Mouse (Mus musculus) embryonic facial prominence, embryonic 13.5 days (tissue): Measurements from ENCODE around the gene Filip1l. TPM values are rescaled to one million over a fixed set of nuclear protein-coding genes. Genes with fewer than 3 reads are reported as not detected.

Source experiments
- ATAC-seq: fragments of 200-750 bp; cut with Nextera tagmentation; 2 replicates; pipeline ENCODE4 v1.8.0; 2017; ENCODE audit warnings: low read depth; ENCODE audit not compliant: insufficient number of reproducible peaks, insufficient read depth, low FRiP score, low TSS enrichment
- H3K27ac ChIP-seq: fragments of 300-500 bp; sonication (generic); 2 replicates; pipeline ENCODE4 v1.5.1; 2015; ENCODE audit warnings: moderate library complexity, mild to moderate bottlenecking, inconsistent platforms
- H3K27me3 ChIP-seq: fragments of 300-500 bp; sonication (generic); 2 replicates; pipeline ENCODE4 v1.6.1; 2015; ENCODE audit warnings: mild to moderate bottlenecking, inconsistent platforms
- H3K36me3 ChIP-seq: fragments of 300-500 bp; sonication (generic); 2 replicates; pipeline ENCODE4 v1.6.1; 2015; ENCODE audit warnings: mild to moderate bottlenecking, inconsistent platforms
- H3K4me1 ChIP-seq: fragments of 300-500 bp; sonication (generic); 2 replicates; pipeline ENCODE4 v1.6.1; 2015; ENCODE audit warnings: inconsistent platforms
- H3K4me2 ChIP-seq: fragments of 300-500 bp; sonication (generic); 2 replicates; pipeline ENCODE4 v1.6.1; 2015; ENCODE audit warnings: moderate library complexity, mild to moderate bottlenecking, inconsistent platforms
- H3K4me3 ChIP-seq: fragments of 300-500 bp; sonication (generic); 2 replicates; pipeline ENCODE4 v1.5.1; 2015; ENCODE audit warnings: mild to moderate bottlenecking, inconsistent platforms
- H3K9ac ChIP-seq: fragments of 300-500 bp; sonication (generic); 2 replicates; pipeline ENCODE4 v1.6.1; 2015; ENCODE audit warnings: mild to moderate bottlenecking, inconsistent platforms
- H3K9me3 ChIP-seq: fragments of 300-500 bp; sonication (generic); 2 replicates; pipeline ENCODE4 v1.6.1; 2016; ENCODE audit warnings: inconsistent platforms
- WGBS: fragments of 180-500 bp; shearing (Covaris S2); methylation state at CpG from one replicate; pipeline ENCODE4 v1.1.7; 2015; ENCODE audit warnings: mixed read lengths; 5-methylcytosine and 5-hydroxymethylcytosine counted together
- polyA plus RNA-seq: library from polyadenylated mRNA; unstranded; fragments of >200 nt; fragmentation: Nextera tagmentation; extraction: Ambion mirVana; gene quantifications from 2 replicates; pipeline ENCODE4 v1.2.1, GENCODE M21; 2015

The Filip1l gene
- polyA plus RNA-seq, 1 experiment from 2014 or later = 24.0 TPM

GRCm38 (mm10) chr16:57560185-57560584 is 207.3 kb downstream of the Filip1l start:
- H3K4me1 ChIP-seq = peaks cover 7% of the 10 kb centered on the region
- H3K9ac ChIP-seq = no peak overlapping the region
- H3K9me3 ChIP-seq = no peaks in the 10 kb centered on the region
- H3K4me2 ChIP-seq = no peak overlapping the region
- H3K27ac ChIP-seq = no peak overlapping the region
- no peaks in the 10 kb centered on the region for H3K36me3 ChIP-seq
- no peak for ATAC-seq
- 92% methylated on average over 1 of the region's 1 CpGs for WGBS
- no peak overlapping the region for H3K4me3 ChIP-seq
- H3K27me3 ChIP-seq = no peaks in the 10 kb centered on the region

GRCm38 (mm10) chr16:57563453-57563852 is 210.6 kb downstream of the Filip1l start:
- Histone ChIP-seq H3K27me3 (no peaks in the 10 kb centered on the region), H3K36me3 (peaks cover 5% of the 10 kb centered on the region; the same call in 1 of the 2 replicates), H3K27ac (no peak overlapping the region), H3K4me3 (no peak overlapping the region), H3K4me2 (no peak overlapping the region), H3K4me1 (no peaks in the 10 kb centered on the region), H3K9me3 (no peaks in the 10 kb centered on the region), H3K9ac (no peak overlapping the region)
- ATAC-seq = no peak
- WGBS = 59% methylated on average over 3 of the region's 3 CpGs

GRCm38 (mm10) chr16:57564807-57565206 is 211.9 kb downstream of the Filip1l start:
- no peak for ATAC-seq
- peaks cover 8% of the 10 kb centered on the region for H3K36me3 ChIP-seq
- no peak overlapping the region for H3K9ac ChIP-seq
- H3K4me1 ChIP-seq = no peaks in the 10 kb centered on the region
- no peak overlapping the region for H3K4me3 ChIP-seq
- H3K27me3 ChIP-seq = no peaks in the 10 kb centered on the region
- H3K9me3 ChIP-seq = no peaks in the 10 kb centered on the region
- H3K4me2 ChIP-seq = no peak overlapping the region
- H3K27ac ChIP-seq = no peak overlapping the region
- 64% methylated on average over 1 of the region's 1 CpGs for WGBS

- no peaks in the 10 kb centered on the region for H3K27me3 ChIP-seq
- H3K4me2 ChIP-seq = no peak overlapping the region
- H3K4me1 ChIP-seq = no peaks in the 10 kb centered on the region
- H3K9ac ChIP-seq = no peak overlapping the region
- no peak overlapping the region for H3K4me3 ChIP-seq
- 82% methylated on average over 3 of the region's 3 CpGs for WGBS
- peaks cover 22% of the 10 kb centered on the region for H3K36me3 ChIP-seq
- H3K9me3 ChIP-seq = no peaks in the 10 kb centered on the region
- no peak for ATAC-seq
- H3K27ac ChIP-seq = no peak overlapping the region
Measured at GRCm38 (mm10) chr16:57566215-57566614, 213.3 kb downstream of the Filip1l start.

GRCm38 (mm10) chr16:57568648-57569404 is 215.9 kb downstream of the Filip1l start:
- 92% methylated on average over 7 of the region's 7 CpGs for WGBS
- Histone ChIP-seq H3K27ac (no peak overlapping the region), H3K27me3 (no peaks in the 10 kb centered on the region), H3K4me1 (peaks cover 11% of the 10 kb centered on the region; the same call in 1 of the 2 replicates), H3K4me3 (no peak overlapping the region), H3K9ac (no peak overlapping the region), H3K9me3 (no peaks in the 10 kb centered on the region), H3K4me2 (no peak overlapping the region), H3K36me3 (peaks cover 35% of the 10 kb centered on the region)
- no peak for ATAC-seq

GRCm38 (mm10) chr16:57570789-57571311 is 218.0 kb downstream of the Filip1l start:
- Histone ChIP-seq H3K36me3 (peaks cover 37% of the 10 kb centered on the region), H3K4me1 (peaks cover 11% of the 10 kb centered on the region; the same call in 1 of the 2 replicates), H3K4me3 (no peak overlapping the region), H3K27me3 (no peaks in the 10 kb centered on the region), H3K9me3 (no peaks in the 10 kb centered on the region), H3K27ac (no peak overlapping the region), H3K9ac (no peak overlapping the region), H3K4me2 (no peak overlapping the region)
- no peak for ATAC-seq
- 85% methylated on average over 5 of the region's 5 CpGs for WGBS

- H3K9ac ChIP-seq = no peak overlapping the region
- 85% methylated on average over 1 of the region's 1 CpGs for WGBS
- no peaks in the 10 kb centered on the region for H3K9me3 ChIP-seq
- no peaks in the 10 kb centered on the region for H3K27me3 ChIP-seq
- H3K27ac ChIP-seq = no peak overlapping the region
- H3K4me2 ChIP-seq = no peak overlapping the region
- no peak overlapping the region for H3K4me3 ChIP-seq
- peaks cover 41% of the 10 kb centered on the region for H3K36me3 ChIP-seq
- H3K4me1 ChIP-seq = peaks cover 11% of the 10 kb centered on the region; the same call in 1 of the 2 replicates
- ATAC-seq = no peak
Measured at GRCm38 (mm10) chr16:57573831-57574230, 220.9 kb downstream of the Filip1l start.

- no peak overlapping the region for H3K9ac ChIP-seq
- no peaks in the 10 kb centered on the region for H3K27me3 ChIP-seq
- H3K4me2 ChIP-seq = no peak overlapping the region
- no peak overlapping the region for H3K27ac ChIP-seq
- H3K4me3 ChIP-seq = no peak overlapping the region
- WGBS = 91% methylated on average over 1 of the region's 1 CpGs
- no peak for ATAC-seq
- peaks cover 27% of the 10 kb centered on the region for H3K36me3 ChIP-seq
- H3K4me1 ChIP-seq = peaks cover 11% of the 10 kb centered on the region; the same call in 1 of the 2 replicates
- H3K9me3 ChIP-seq = no peaks in the 10 kb centered on the region
Measured at GRCm38 (mm10) chr16:57575764-57576388, 223.0 kb downstream of the Filip1l start.

- H3K4me2 ChIP-seq = no peak overlapping the region
- no peaks in the 10 kb centered on the region for H3K27me3 ChIP-seq
- no peaks in the 10 kb centered on the region for H3K9me3 ChIP-seq
- H3K4me3 ChIP-seq = no peak overlapping the region
- WGBS = 92% methylated on average over 1 of the region's 1 CpGs
- ATAC-seq = no peak
- no peak overlapping the region for H3K27ac ChIP-seq
- H3K36me3 ChIP-seq = peaks cover 11% of the 10 kb centered on the region
- H3K9ac ChIP-seq = no peak overlapping the region
- 0 out of 2 replicates have a peak, but pooled peaks cover 6% of the 10 kb centered on the region for H3K4me1 ChIP-seq
Measured at GRCm38 (mm10) chr16:57577519-57577918, 224.6 kb downstream of the Filip1l start.

GRCm38 (mm10) chr16:57580041-57580440 is 227.1 kb downstream of the Filip1l start:
- Histone ChIP-seq H3K36me3 (peaks cover 11% of the 10 kb centered on the region), H3K4me1 (0 out of 2 replicates have a peak, but pooled peaks cover 1% of the 10 kb centered on the region), H3K4me2 (no peak overlapping the region), H3K27me3 (no peaks in the 10 kb centered on the region), H3K9me3 (no peaks in the 10 kb centered on the region), H3K27ac (no peak overlapping the region), H3K9ac (no peak overlapping the region), H3K4me3 (no peak overlapping the region)
- ATAC-seq = no peak
- 64% methylated on average over 7 of the region's 7 CpGs for WGBS

- peaks cover 7% of the 10 kb centered on the region; the same call in 1 of the 2 replicates for H3K4me1 ChIP-seq
- H3K36me3 ChIP-seq = no peaks in the 10 kb centered on the region
- 77% methylated on average over 2 of the region's 2 CpGs for WGBS
- no peak overlapping the region for H3K4me3 ChIP-seq
- H3K9ac ChIP-seq = no peak overlapping the region
- 0 out of 2 replicates have a peak overlapping the region, but pooled peaks have one; percentile 4 for H3K27ac ChIP-seq
- no peak overlapping the region for H3K4me2 ChIP-seq
- ATAC-seq = no peak
- H3K27me3 ChIP-seq = no peaks in the 10 kb centered on the region
- no peaks in the 10 kb centered on the region for H3K9me3 ChIP-seq
Measured at GRCm38 (mm10) chr16:57582008-57582407, 229.1 kb downstream of the Filip1l start.
